Mouse (Mus musculus) stomach, embryonic 14.5 days (tissue): ENCODE measurements around the gene Lrrc56. TPM values are rescaled to one million over a fixed set of nuclear protein-coding genes. Genes with fewer than 3 reads are reported as not detected.
A peak's percentile ranks its signal among the peaks of the same experiment; 100 is the strongest.

Experiments used
- ATAC-seq: fragments of 200-750 bp; cut with Nextera tagmentation; 2 replicates; pipeline ENCODE4 v1.8.0; 2017; ENCODE audit warnings: low read depth, moderate TSS enrichment; ENCODE audit not compliant: insufficient number of reproducible peaks, insufficient read depth, low FRiP score
- H3K27ac ChIP-seq: fragments of 300-500 bp; sonication (generic); 2 replicates; pipeline ENCODE4 v1.5.1; 2014; ENCODE audit warnings: mild to moderate bottlenecking, low read length, moderate library complexity, mixed read lengths
- H3K27me3 ChIP-seq: fragments of 300-500 bp; sonication (generic); 2 replicates; pipeline ENCODE4 v1.6.1; 2014; ENCODE audit warnings: low read length, control low read depth, mixed read lengths; ENCODE audit not compliant: control insufficient read depth, insufficient read depth
- H3K36me3 ChIP-seq: fragments of 300-500 bp; sonication (generic); 2 replicates; pipeline ENCODE4 v1.6.1; 2014; ENCODE audit warnings: mild to moderate bottlenecking, control low read depth, low read length, moderate library complexity, mixed read lengths; ENCODE audit not compliant: control insufficient read depth, insufficient read depth
- H3K4me1 ChIP-seq: fragments of 300-500 bp; sonication (generic); 2 replicates; pipeline ENCODE4 v1.6.1; 2014; ENCODE audit warnings: low read length, control low read depth, mixed read lengths; ENCODE audit not compliant: control insufficient read depth, insufficient read depth
- H3K4me2 ChIP-seq: fragments of 300-500 bp; sonication (generic); replicated peaks from 2 replicates; pipeline ENCODE4 v1.6.1; 2014; ENCODE audit warnings: low read depth, low read length, control low read depth
- H3K4me3 ChIP-seq: fragments of 300-500 bp; sonication (generic); 2 replicates; pipeline ENCODE4 v1.5.1; 2014; ENCODE audit warnings: low read depth, low read length, control low read depth
- H3K9ac ChIP-seq: fragments of 300-500 bp; sonication (generic); replicated peaks from 2 replicates; pipeline ENCODE4 v1.6.1; 2014; ENCODE audit warnings: low read depth, mild to moderate bottlenecking, control low read depth, low read length, moderate library complexity, mixed read lengths
- H3K9me3 ChIP-seq: fragments of 300-500 bp; sonication (generic); 2 replicates; pipeline ENCODE4 v1.6.1; 2016; ENCODE audit warnings: low read depth, low read length, control low read depth; ENCODE audit not compliant: control insufficient read depth
- WGBS: fragments of 180-500 bp; shearing (Covaris S2); extraction: QIAGEN DNeasy Blood & Tissue Kit; methylation state at CpG from one replicate; pipeline ENCODE4 v1.1.7; 2014; 5-methylcytosine and 5-hydroxymethylcytosine counted together
- polyA plus RNA-seq: library from polyadenylated mRNA; unstranded; fragments of >200 nt; fragmentation: Nextera tagmentation; extraction: Ambion mirVana; gene quantifications from 2 replicates; pipeline ENCODE4 v1.2.1, GENCODE M21; 2014

Gene Lrrc56
- polyA plus RNA-seq, result 5.3 and 6.1 TPM in 2 replicates

DNA sequence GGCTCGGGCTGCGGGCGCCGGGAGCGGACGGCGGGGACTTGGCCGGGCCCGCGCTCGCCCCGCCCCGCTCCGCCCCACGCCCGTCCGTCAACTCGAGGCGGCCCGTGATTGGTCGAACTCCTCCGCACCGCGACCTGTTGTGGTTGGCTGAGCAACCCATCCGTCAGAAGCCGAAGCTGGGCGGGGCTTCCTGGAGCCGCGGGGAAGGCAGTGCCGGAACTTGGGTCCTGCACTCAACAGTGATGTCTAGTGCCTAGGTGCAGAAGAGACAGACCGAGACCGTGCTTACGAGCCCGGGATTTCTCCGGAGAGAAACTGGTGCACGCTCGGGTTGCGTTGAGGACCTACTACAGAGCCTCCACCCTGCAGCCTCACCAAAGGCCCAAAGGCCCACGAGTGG lies at the start of gene Lrrc56, which contains the start of gene Hras:
Gene Lrrc56 (plus strand): TSS at position 210 of the 400 bp plus-strand sequence.
Gene Hras (minus strand): TSS at position 58 of the 400 bp plus-strand sequence.
- H3K4me3 ChIP-seq, result peak within 1 kb of the TSS; percentile 89
- under 1% methylated on average over 38 of the region's 39 CpGs for WGBS
- ATAC-seq, result peak; percentile 96
- peak within 1 kb of the TSS; percentile 96 for H3K4me2 ChIP-seq
- H3K4me1 ChIP-seq, result peaks cover 7% of the 10 kb centered on the region
- H3K9me3 ChIP-seq, result no peaks in the 10 kb centered on the region
- peak within 1 kb of the TSS; percentile 91 for H3K9ac ChIP-seq
- H3K27ac ChIP-seq, result peak within 1 kb of the TSS; percentile 90
- peaks cover 32% of the 10 kb centered on the region for H3K36me3 ChIP-seq
- H3K27me3 ChIP-seq, result no peaks in the 10 kb centered on the region

DNA sequence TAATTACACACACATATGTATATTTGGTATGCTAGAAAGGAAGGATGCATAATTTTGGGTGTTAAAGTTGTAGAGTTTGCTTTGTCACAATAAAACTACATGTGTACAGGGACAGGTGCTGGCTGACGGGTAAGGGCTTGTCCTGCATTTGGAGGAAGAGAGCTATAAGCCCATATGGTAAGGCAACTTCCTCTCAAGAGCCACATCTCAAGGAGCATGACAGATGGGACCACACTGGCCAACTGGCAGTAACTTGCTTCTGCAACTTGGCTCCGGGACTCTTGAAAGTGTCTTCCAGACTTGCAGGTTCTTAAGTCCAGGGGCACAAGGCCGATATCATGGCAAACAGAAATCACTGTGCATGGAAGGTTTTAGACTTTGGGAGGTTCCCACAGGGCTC lies 49.3 kb upstream of the Lrrc56 start:
- Histone ChIP-seq H3K36me3 (peaks cover 14% of the 10 kb centered on the region; the same call in 1 of the 2 replicates), H3K4me2 (no peak overlapping the region), H3K9ac (no peak overlapping the region), H3K9me3 (no peaks in the 10 kb centered on the region), H3K27me3 (no peaks in the 10 kb centered on the region), H3K4me1 (no peaks in the 10 kb centered on the region), H3K27ac (no peak overlapping the region), H3K4me3 (no peak overlapping the region)
- no peak for ATAC-seq
- WGBS, result 91% methylated on average over 3 of the region's 3 CpGs

- Histone ChIP-seq H3K4me3 (no peak overlapping the region), H3K9me3 (no peaks in the 10 kb centered on the region), H3K4me2 (no peak overlapping the region), H3K27ac (no peak overlapping the region), H3K4me1 (no peaks in the 10 kb centered on the region), H3K9ac (no peak overlapping the region), H3K36me3 (peaks cover 14% of the 10 kb centered on the region; the same call in 1 of the 2 replicates), H3K27me3 (no peaks in the 10 kb centered on the region)
- no peak for ATAC-seq
- 79% methylated on average over 1 of the region's 1 CpGs for WGBS
Observed at GRCm38 (mm10) chr7:141145403-141145802, 48.6 kb upstream of the Lrrc56 start.

- H3K9me3 ChIP-seq, result no peaks in the 10 kb centered on the region
- H3K4me3 ChIP-seq, result no peak overlapping the region
- ATAC-seq, result no peak
- H3K27me3 ChIP-seq, result no peaks in the 10 kb centered on the region
- no peak overlapping the region for H3K27ac ChIP-seq
- H3K9ac ChIP-seq, result no peak overlapping the region
- H3K4me2 ChIP-seq, result no peak overlapping the region
- peaks cover 14% of the 10 kb centered on the region; the same call in 1 of the 2 replicates for H3K36me3 ChIP-seq
- H3K4me1 ChIP-seq, result no peaks in the 10 kb centered on the region
- 91% methylated on average over 12 of the region's 12 CpGs for WGBS
Observed at GRCm38 (mm10) chr7:141146043-141146595, 47.8 kb upstream of the Lrrc56 start.

- no peak overlapping the region for H3K4me2 ChIP-seq
- H3K4me3 ChIP-seq, result no peak overlapping the region
- 81% methylated on average over 6 of the region's 6 CpGs for WGBS
- ATAC-seq, result no peak
- H3K36me3 ChIP-seq, result peaks cover 23% of the 10 kb centered on the region
- H3K27me3 ChIP-seq, result no peaks in the 10 kb centered on the region
- no peak overlapping the region for H3K27ac ChIP-seq
- H3K9me3 ChIP-seq, result no peaks in the 10 kb centered on the region
- no peaks in the 10 kb centered on the region for H3K4me1 ChIP-seq
- no peak overlapping the region for H3K9ac ChIP-seq
Observed at GRCm38 (mm10) chr7:141147044-141147443, 46.9 kb upstream of the Lrrc56 start.

DNA sequence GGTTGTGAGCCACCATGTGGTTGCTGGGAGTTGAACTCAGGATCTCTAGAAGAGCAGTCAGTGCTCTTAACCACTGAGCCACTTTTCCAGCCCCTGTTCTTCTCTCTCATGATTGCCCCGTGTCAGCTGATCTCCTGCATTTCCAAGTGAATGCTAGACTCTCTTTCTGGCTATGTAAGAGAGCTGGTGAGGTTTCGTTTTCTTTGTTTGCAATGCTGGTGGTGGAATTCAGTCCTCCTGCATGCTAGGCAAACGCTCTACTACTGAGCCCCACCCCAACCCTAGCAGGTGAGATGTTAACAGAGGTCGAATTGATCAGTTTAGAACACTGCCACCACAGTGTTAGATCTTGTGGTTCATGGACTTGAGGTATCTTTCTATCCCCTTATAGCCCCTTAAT lies 45.3 kb upstream of the Lrrc56 start:
- Histone ChIP-seq H3K4me3 (no peak overlapping the region), H3K27ac (no peak overlapping the region), H3K9me3 (no peaks in the 10 kb centered on the region), H3K4me2 (no peak overlapping the region), H3K27me3 (no peaks in the 10 kb centered on the region), H3K9ac (no peak overlapping the region), H3K36me3 (peaks cover 26% of the 10 kb centered on the region), H3K4me1 (no peaks in the 10 kb centered on the region)
- ATAC-seq, result no peak
- WGBS, result 64% methylated on average over 4 of the region's 4 CpGs

- Histone ChIP-seq H3K9me3 (no peaks in the 10 kb centered on the region), H3K36me3 (peaks cover 35% of the 10 kb centered on the region), H3K4me3 (no peak overlapping the region), H3K9ac (no peak overlapping the region), H3K27me3 (no peaks in the 10 kb centered on the region), H3K4me2 (no peak overlapping the region), H3K27ac (no peak overlapping the region), H3K4me1 (no peaks in the 10 kb centered on the region)
- no peak for ATAC-seq
- 84% methylated on average over 9 of the region's 9 CpGs for WGBS
Observed at GRCm38 (mm10) chr7:141155362-141155761, 38.6 kb upstream of the Lrrc56 start.

GRCm38 (mm10) chr7:141164397-141164796 lies 29.6 kb upstream of the Lrrc56 start:
- Histone ChIP-seq H3K4me3 (no peak overlapping the region), H3K9me3 (no peaks in the 10 kb centered on the region), H3K4me1 (peaks cover 11% of the 10 kb centered on the region), H3K27me3 (no peaks in the 10 kb centered on the region), H3K27ac (no peak overlapping the region), H3K4me2 (no peak overlapping the region), H3K9ac (no peak overlapping the region), H3K36me3 (peaks cover 62% of the 10 kb centered on the region)
- 93% methylated on average over 7 of the region's 7 CpGs for WGBS
- no peak for ATAC-seq

GRCm38 (mm10) chr7:141164850-141165249 lies 29.1 kb upstream of the Lrrc56 start:
- Histone ChIP-seq H3K36me3 (peaks cover 57% of the 10 kb centered on the region), H3K27ac (no peak overlapping the region), H3K9me3 (no peaks in the 10 kb centered on the region), H3K27me3 (no peaks in the 10 kb centered on the region), H3K4me2 (no peak overlapping the region), H3K4me3 (no peak overlapping the region), H3K4me1 (peaks cover 16% of the 10 kb centered on the region), H3K9ac (no peak overlapping the region)
- peak; percentile 83 for ATAC-seq
- WGBS, result 72% methylated on average over 6 of the region's 6 CpGs
